Mouse (Mus musculus): ENCODE measurements around the gene Eya2. TPM values are rescaled to one million over a fixed set of nuclear protein-coding genes. Genes with fewer than 3 reads are reported as not detected.
"Not testable (repeated sequence)": the region's sequence is repeated elsewhere in the genome, so short reads cannot be mapped to it uniquely, and the experiment has no call there.

The Eya2 gene
- 0.16 TPM in 1 of 2 replicates, not detected in the other for polyA plus RNA-seq (2015; fragmentation: Nextera tagmentation; extraction: Ambion mirVana)

GRCm38 (mm10) chr2:165594907-165595675, at the start of gene Eya2:
Gene Eya2 (plus strand): TSS chr2:165595032.
- WGBS (ENCODE audit: insufficient replicate concordance) = under 1% methylated on average over 78 of the region's 83 CpGs
- ATAC-seq (ENCODE audit: insufficient read depth) = no peak
- H3K9me3 ChIP-seq (replicated peaks) = no peaks in the 10 kb centered on the region
- no peak within 1 kb of the TSS for H3K9ac ChIP-seq
- H3K4me3 ChIP-seq (replicated peaks) = no peak within 1 kb of the TSS; the same call in 1 of the 2 replicates
- H3K4me1 ChIP-seq (replicated peaks) = no peaks in the 10 kb centered on the region
- H3K4me2 ChIP-seq = peak within 1 kb of the TSS; percentile 33; the same call in 1 of the 2 replicates
- H3K36me3 ChIP-seq (replicated peaks) = no peaks in the 10 kb centered on the region
- H3K27ac ChIP-seq (replicated peaks) = no peak within 1 kb of the TSS
- peaks cover 55% of the 10 kb centered on the region for H3K27me3 ChIP-seq

- H3K9me3 ChIP-seq (replicated peaks) = no peaks in the 10 kb centered on the region
Observed at GRCm38 (mm10) chr2:165545687-165546086, 49.1 kb upstream of the Eya2 start.

GRCm38 (mm10) chr2:165546341-165546740, 48.5 kb upstream of the Eya2 start:
- 72% methylated on average over 8 of the region's 8 CpGs for WGBS (ENCODE audit: insufficient replicate concordance)
- Histone ChIP-seq H3K9ac (no peak overlapping the region), H3K4me2 (no peak overlapping the region), H3K27me3 (no peaks in the 10 kb centered on the region; the same call in 1 of the 2 replicates), H3K4me1 (replicated peaks) (no peaks in the 10 kb centered on the region), H3K36me3 (replicated peaks) (no peaks in the 10 kb centered on the region), H3K4me3 (replicated peaks) (no peak overlapping the region), H3K9me3 (replicated peaks) (no peaks in the 10 kb centered on the region), H3K27ac (replicated peaks) (no peak overlapping the region)
- ATAC-seq (ENCODE audit: insufficient read depth) = no peak

More at GRCm38 (mm10) chr2:165545687-165546086, 49.1 kb upstream of the Eya2 start:
- Histone ChIP-seq H3K36me3 (replicated peaks) (no peaks in the 10 kb centered on the region), H3K27me3 (no peaks in the 10 kb centered on the region; the same call in 1 of the 2 replicates), H3K4me2 (no peak overlapping the region), H3K27ac (replicated peaks) (no peak overlapping the region), H3K4me3 (replicated peaks) (no peak overlapping the region), H3K4me1 (replicated peaks) (no peaks in the 10 kb centered on the region), H3K9ac (no peak overlapping the region)
- 76% methylated on average over 2 of the region's 2 CpGs for WGBS (ENCODE audit: insufficient replicate concordance)
- ATAC-seq (ENCODE audit: insufficient read depth) = no peak

DNA sequence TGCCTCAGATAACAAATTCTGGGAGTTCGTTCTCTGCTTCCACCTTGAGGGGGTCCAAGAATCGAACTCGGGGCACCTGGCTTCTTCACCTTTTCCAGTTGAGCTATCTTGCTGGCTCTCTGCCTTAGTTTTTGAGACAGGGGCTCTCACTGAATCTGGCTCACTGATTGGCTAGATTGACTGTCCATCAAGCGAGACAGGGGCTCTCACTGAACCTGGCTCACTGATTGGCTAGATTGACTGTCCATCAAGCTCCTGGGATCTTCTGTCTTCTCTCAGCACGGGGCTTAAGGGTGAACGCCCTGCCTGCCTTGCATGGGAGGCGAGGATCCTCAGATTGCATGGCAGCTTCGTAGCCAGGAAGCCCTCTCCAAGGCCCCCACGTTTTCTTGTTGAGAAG, 47.4 kb upstream of the Eya2 start:
- H3K27ac ChIP-seq (replicated peaks) = no peak overlapping the region
- ATAC-seq (ENCODE audit: insufficient read depth) = no peak
- no peaks in the 10 kb centered on the region for H3K36me3 ChIP-seq (replicated peaks)
- H3K4me1 ChIP-seq (replicated peaks) = no peaks in the 10 kb centered on the region
- no peak overlapping the region for H3K9ac ChIP-seq
- no peak overlapping the region for H3K4me3 ChIP-seq (replicated peaks)
- no peaks in the 10 kb centered on the region for H3K9me3 ChIP-seq (replicated peaks)
- no peak overlapping the region for H3K4me2 ChIP-seq
- 32% methylated on average over 9 of the region's 9 CpGs for WGBS (ENCODE audit: insufficient replicate concordance)
- no peaks in the 10 kb centered on the region; the same call in 1 of the 2 replicates for H3K27me3 ChIP-seq

- no peak overlapping the region for H3K9ac ChIP-seq
- H3K27me3 ChIP-seq = no peaks in the 10 kb centered on the region; the same call in 1 of the 2 replicates
- no peak overlapping the region for H3K4me2 ChIP-seq
- no peaks in the 10 kb centered on the region for H3K4me1 ChIP-seq (replicated peaks)
- no peak for ATAC-seq (ENCODE audit: insufficient read depth)
- no peak overlapping the region for H3K4me3 ChIP-seq (replicated peaks)
- no peaks in the 10 kb centered on the region for H3K9me3 ChIP-seq (replicated peaks)
- H3K27ac ChIP-seq (replicated peaks) = no peak overlapping the region
- WGBS (ENCODE audit: insufficient replicate concordance) = 63% methylated on average over 6 of the region's 6 CpGs
- no peaks in the 10 kb centered on the region for H3K36me3 ChIP-seq (replicated peaks)
Observed at GRCm38 (mm10) chr2:165548627-165549026, 46.2 kb upstream of the Eya2 start.

GRCm38 (mm10) chr2:165550410-165550809, 44.4 kb upstream of the Eya2 start:
- 57% methylated on average over 7 of the region's 7 CpGs for WGBS (ENCODE audit: insufficient replicate concordance)
- H3K9me3 ChIP-seq (replicated peaks) = not testable (repeated sequence)

DNA sequence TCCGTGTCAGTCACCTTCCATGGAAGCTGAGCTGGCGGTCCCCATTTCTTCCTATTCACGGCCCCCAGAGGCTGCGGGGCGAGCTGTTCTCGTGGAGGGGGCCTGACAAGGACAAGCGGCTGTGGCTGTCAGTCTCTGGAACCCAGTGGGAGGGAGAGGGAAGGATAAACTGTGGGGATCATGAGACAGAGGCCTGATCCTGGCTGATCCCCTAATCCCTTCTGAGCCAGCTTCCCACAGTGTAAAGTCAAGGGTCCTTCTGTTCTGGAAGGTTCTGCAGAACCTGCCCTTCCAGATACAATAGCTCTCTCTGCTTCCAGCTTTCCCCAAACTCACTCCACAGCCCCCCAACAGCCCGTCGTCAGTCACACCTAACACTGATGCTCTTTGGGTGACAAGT, 40.8 kb upstream of the Eya2 start:
- H3K27me3 ChIP-seq = no peaks in the 10 kb centered on the region
- no peaks in the 10 kb centered on the region for H3K4me1 ChIP-seq (replicated peaks)
- 73% methylated on average over 9 of the region's 9 CpGs for WGBS (ENCODE audit: insufficient replicate concordance)
- no peaks in the 10 kb centered on the region for H3K36me3 ChIP-seq (replicated peaks)
- no peak overlapping the region for H3K4me3 ChIP-seq (replicated peaks)
- H3K9me3 ChIP-seq (replicated peaks) = no peaks in the 10 kb centered on the region
- ATAC-seq (ENCODE audit: insufficient read depth) = no peak
- no peak overlapping the region for H3K4me2 ChIP-seq
- H3K9ac ChIP-seq = no peak overlapping the region
- no peak overlapping the region for H3K27ac ChIP-seq (replicated peaks)

More at GRCm38 (mm10) chr2:165550410-165550809, 44.4 kb upstream of the Eya2 start:
- not testable (repeated sequence) for H3K27ac ChIP-seq (replicated peaks); H3K36me3 ChIP-seq (replicated peaks); H3K27me3 ChIP-seq; H3K9ac ChIP-seq; H3K4me1 ChIP-seq (replicated peaks); H3K4me2 ChIP-seq; ATAC-seq (ENCODE audit: insufficient read depth); H3K4me3 ChIP-seq (replicated peaks)

DNA sequence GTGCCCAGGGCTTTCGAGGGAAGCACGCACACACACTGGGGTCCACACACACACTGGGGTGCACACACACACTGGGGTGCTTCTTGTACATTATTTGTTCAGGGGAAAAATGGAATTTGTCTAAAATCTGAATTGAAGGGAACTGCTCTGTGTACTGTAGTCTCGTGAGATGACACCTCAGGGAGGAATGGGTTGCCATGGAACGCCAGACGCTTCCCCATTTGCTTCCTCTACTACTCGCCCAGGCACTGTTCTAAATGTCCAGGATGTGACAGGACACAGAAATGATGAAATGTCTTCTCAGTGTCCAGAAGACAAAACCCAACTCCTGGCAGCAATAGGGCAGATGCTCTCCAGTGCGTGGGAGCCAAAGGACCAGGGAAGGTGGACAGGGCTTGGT, 37.6 kb upstream of the Eya2 start:
- H3K4me2 ChIP-seq = no peak overlapping the region
- no peaks in the 10 kb centered on the region for H3K4me1 ChIP-seq (replicated peaks)
- WGBS (ENCODE audit: insufficient replicate concordance) = 54% methylated on average over 7 of the region's 7 CpGs
- no peak overlapping the region for H3K27ac ChIP-seq (replicated peaks)
- H3K4me3 ChIP-seq (replicated peaks) = no peak overlapping the region
- H3K9me3 ChIP-seq (replicated peaks) = no peaks in the 10 kb centered on the region
- no peak overlapping the region for H3K9ac ChIP-seq
- H3K36me3 ChIP-seq (replicated peaks) = no peaks in the 10 kb centered on the region
- no peak for ATAC-seq (ENCODE audit: insufficient read depth)
- peaks cover 13% of the 10 kb centered on the region for H3K27me3 ChIP-seq

DNA sequence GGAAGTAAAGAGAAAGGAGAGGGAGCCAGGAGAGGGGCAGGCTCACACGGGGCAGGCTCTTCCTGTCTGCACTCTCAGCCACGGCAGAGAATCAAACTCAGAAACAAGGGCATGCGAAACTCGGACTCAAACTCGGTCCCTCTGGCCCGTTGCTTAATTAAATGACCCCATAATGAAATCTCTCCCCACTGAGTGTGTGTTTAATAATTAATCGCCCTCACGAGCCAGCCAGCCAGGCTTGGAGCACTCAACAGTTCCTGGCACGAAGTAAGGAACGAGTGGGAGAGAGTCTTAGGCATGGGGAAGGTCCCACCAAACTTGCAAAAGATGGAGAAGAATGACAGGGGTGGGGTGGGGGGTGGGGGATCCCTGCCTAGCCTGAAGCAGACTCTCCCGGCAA, 35.9 kb upstream of the Eya2 start:
- H3K9me3 ChIP-seq (replicated peaks) = no peaks in the 10 kb centered on the region
- peaks cover 4% of the 10 kb centered on the region for H3K4me1 ChIP-seq (replicated peaks)
- H3K9ac ChIP-seq = no peak overlapping the region
- WGBS (ENCODE audit: insufficient replicate concordance) = 30% methylated on average over 11 of the region's 11 CpGs
- no peak overlapping the region for H3K4me2 ChIP-seq
- no peak overlapping the region for H3K27ac ChIP-seq (replicated peaks)
- no peak overlapping the region for H3K4me3 ChIP-seq (replicated peaks)
- H3K27me3 ChIP-seq = peaks cover 28% of the 10 kb centered on the region
- no peak for ATAC-seq (ENCODE audit: insufficient read depth)
- H3K36me3 ChIP-seq (replicated peaks) = no peaks in the 10 kb centered on the region

DNA sequence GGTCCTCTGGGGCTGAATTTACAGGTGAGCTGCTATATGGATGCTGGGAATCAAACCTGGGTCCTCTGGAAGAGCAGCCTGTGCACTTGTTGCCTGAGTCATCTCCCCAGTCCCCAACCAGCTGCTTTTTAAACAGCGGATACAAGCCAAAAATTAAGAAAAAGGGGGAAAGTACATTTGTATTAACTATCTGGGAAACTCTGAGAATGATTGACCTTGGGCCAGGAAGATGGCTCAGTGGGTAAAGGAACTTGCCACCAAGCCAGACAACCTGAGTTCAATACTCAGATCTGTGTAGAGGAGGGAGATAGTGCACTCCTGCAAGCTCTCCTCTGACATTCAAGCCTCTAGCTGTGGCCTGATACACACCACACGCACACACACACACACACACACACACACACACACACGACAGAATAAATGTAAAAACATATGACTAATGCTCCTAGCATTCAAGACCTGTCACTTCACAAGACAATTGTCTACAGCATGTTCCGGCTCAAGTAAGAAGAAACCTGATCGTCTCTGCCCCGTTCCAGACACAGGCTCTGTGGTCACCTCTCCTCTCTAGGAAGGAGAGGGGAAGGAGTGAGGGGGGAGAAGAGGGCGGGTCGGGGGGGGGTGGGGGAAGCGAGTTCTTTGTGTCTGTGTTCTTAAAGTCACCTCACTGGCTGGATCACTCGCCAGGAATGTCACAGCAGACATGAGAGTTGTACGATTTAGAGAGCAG, 35.2 kb upstream of the Eya2 start:
- no peak for ATAC-seq (ENCODE audit: insufficient read depth)
- no peaks in the 10 kb centered on the region for H3K9me3 ChIP-seq (replicated peaks)

DNA sequence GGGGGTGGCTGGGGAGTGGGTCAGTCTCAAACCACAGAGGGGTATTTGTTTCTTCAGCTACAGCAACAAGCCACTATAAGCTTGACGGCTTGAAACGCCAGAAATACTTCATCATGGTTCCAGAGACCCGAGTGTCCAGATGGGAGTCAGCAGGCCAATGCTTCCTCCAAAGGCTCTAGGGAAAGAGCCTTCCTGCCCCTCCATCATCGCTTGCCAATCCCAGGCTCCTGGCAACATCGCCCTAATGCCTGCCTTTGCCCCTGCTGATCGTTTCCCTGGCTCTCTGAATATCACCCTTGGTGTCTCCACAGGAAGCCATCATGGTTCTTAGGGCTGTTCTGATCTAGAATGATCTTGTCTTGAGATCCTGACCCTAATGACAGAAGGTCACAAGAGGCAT, 33.0 kb upstream of the Eya2 start:
- ATAC-seq (ENCODE audit: insufficient read depth) = no peak
- H3K36me3 ChIP-seq (replicated peaks) = no peaks in the 10 kb centered on the region
- WGBS (ENCODE audit: insufficient replicate concordance) = 70% methylated on average over 6 of the region's 6 CpGs

More for the DNA sequence above, 35.2 kb upstream of the Eya2 start:
- Histone ChIP-seq H3K4me1 (replicated peaks) (peaks cover 4% of the 10 kb centered on the region), H3K27ac (replicated peaks) (no peak overlapping the region), H3K36me3 (replicated peaks) (no peaks in the 10 kb centered on the region), H3K4me2 (no peak overlapping the region), H3K9ac (no peak overlapping the region), H3K27me3 (peaks cover 36% of the 10 kb centered on the region), H3K4me3 (replicated peaks) (no peak overlapping the region)
- 14% methylated on average over 11 of the region's 11 CpGs for WGBS (ENCODE audit: insufficient replicate concordance)

More for the DNA sequence above, 33.0 kb upstream of the Eya2 start:
- no peaks in the 10 kb centered on the region for H3K9me3 ChIP-seq (replicated peaks)
- H3K27me3 ChIP-seq = peaks cover 48% of the 10 kb centered on the region
- no peak overlapping the region for H3K4me2 ChIP-seq
- no peak overlapping the region for H3K27ac ChIP-seq (replicated peaks)
- peaks cover 4% of the 10 kb centered on the region for H3K4me1 ChIP-seq (replicated peaks)
- H3K9ac ChIP-seq = no peak overlapping the region
- no peak overlapping the region for H3K4me3 ChIP-seq (replicated peaks)
